Mouse (Mus musculus): ENCODE data around the gene Gm21761.
"Not testable (repeated sequence)": the region's sequence is repeated elsewhere in the genome, so short reads cannot be mapped to it uniquely, and the experiment has no call there.

GRCm38 (mm10) chr13:119955089-119955488, 26.0 kb upstream of the Gm21761 start:
- TF ChIP-seq EP300 (optimal IDR thresholded peaks at IDR 0.05); CTCF (IDR thresholded peaks at IDR 0.05; ENCODE audit: low read depth): not testable (repeated sequence)
